Mouse (Mus musculus): ENCODE results near the gene Ldlrad3.

- TF ChIP-seq CTCF (IDR thresholded peaks at IDR 0.05; ENCODE audit: extremely low read depth, insufficient read length, insufficient replicate concordance, low read depth, low read length), result no peak
- TF ChIP-seq POLR2A (IDR thresholded peaks at IDR 0.05; ENCODE audit: low read depth, low read length), result no peak
Observed at GRCm38 (mm10) chr2:102100490-102100889, 85.7 kb downstream of the Ldlrad3 start.
